Mouse (Mus musculus) kidney, adult 2 months (tissue): ENCODE results near the gene Cnpy1. TPM values are rescaled to one million over a fixed set of nuclear protein-coding genes. Genes with fewer than 3 reads are reported as not detected.

ENCODE experiments used
- DNase-seq: peaks from one replicate; pipeline ENCODE4 v3.0.0; 2021
- H3K27ac ChIP-seq: fragments of 200-500 bp; 2 replicates; pipeline ENCODE4 v1.5.1; 2012; ENCODE audit warnings: low read depth, low read length, control low read depth, inconsistent platforms; ENCODE audit not compliant: insufficient read depth
- H3K27me3 ChIP-seq: fragments of 200-500 bp; replicated peaks from 2 replicates; pipeline ENCODE4 v1.6.1; 2012; ENCODE audit warnings: mild to moderate bottlenecking, moderate library complexity, low read length, inconsistent platforms; ENCODE audit not compliant: control insufficient read depth, insufficient read depth
- H3K36me3 ChIP-seq: fragments of 200-500 bp; 2 replicates; pipeline ENCODE4 v1.6.1; 2012; ENCODE audit warnings: mild to moderate bottlenecking, moderate library complexity, low read length, inconsistent platforms; ENCODE audit not compliant: control insufficient read depth, insufficient read depth
- H3K4me1 ChIP-seq: fragments of 200-500 bp; 2 replicates; pipeline ENCODE4 v1.6.1; 2011; ENCODE audit warnings: low read length; ENCODE audit not compliant: control insufficient read depth, insufficient read depth
- H3K4me3 ChIP-seq: fragments of 200-500 bp; 2 replicates; pipeline ENCODE4 v1.5.1; 2011; ENCODE audit warnings: mild to moderate bottlenecking, low read depth, low read length, control low read depth; ENCODE audit not compliant: insufficient read depth
- CTCF ChIP-seq: fragments of 200-500 bp; conservative IDR thresholded peaks from 2 replicates; pipeline ENCODE4 v1.5.1; 2011; ENCODE audit warnings: low read depth, mild to moderate bottlenecking, control low read depth, low read length, moderate library complexity, mixed read lengths; ENCODE audit not compliant: insufficient read depth, insufficient read length
- POLR2A ChIP-seq: fragments of 200-500 bp; IDR thresholded peaks from one replicate; pipeline ENCODE4 v1.6.1; 2011; ENCODE audit warnings: low read depth, low read length, control low read depth
- WGBS: fragments of 180-500 bp; shearing (Covaris S2); methylation state at CpG from one replicate; pipeline ENCODE4 v1.1.7; 2018; 5-methylcytosine and 5-hydroxymethylcytosine counted together
- polyA plus RNA-seq: library from polyadenylated mRNA; depleted of rRNA; stranded (reverse); fragments of >200 nt; gene quantifications from 2 replicates; pipeline ENCODE4 v1.2.3, GENCODE M21; 2012

Cnpy1 gene
- polyA plus RNA-seq, 1 experiment, result 0.11 TPM

DNA sequence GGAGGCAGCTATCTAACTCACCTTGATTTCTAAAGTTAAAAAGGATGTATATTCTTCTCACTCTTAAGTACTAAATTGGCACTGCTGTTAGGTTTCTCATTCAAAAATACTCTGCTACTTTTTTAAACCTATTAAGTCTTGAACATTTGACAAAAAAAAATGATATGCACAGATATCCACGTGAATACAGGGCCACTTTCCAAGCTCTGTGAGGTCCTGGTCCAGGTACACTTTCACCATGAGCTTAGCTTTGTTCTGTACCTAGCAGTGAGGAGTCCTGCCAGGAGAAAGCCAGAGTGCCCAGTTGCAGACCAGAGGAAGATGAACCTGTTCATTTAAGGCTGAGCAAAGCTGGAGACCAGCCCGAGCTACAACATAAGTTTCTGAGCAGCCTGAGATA is 32.2 kb downstream of the Cnpy1 start:
- Histone ChIP-seq H3K36me3 (no peaks in the 10 kb centered on the region), H3K4me3 (no peak overlapping the region), H3K27me3 (peaks cover 7% of the 10 kb centered on the region; the same call in 1 of the 2 replicates), H3K4me1 (peaks cover 5% of the 10 kb centered on the region; the same call in 1 of the 2 replicates), H3K27ac (no peak overlapping the region)
- TF ChIP-seq CTCF, result no peak
- no peak for TF ChIP-seq POLR2A
- DNase-seq, result no peak
- WGBS, result 66% methylated on average over 2 of the region's 2 CpGs

DNA sequence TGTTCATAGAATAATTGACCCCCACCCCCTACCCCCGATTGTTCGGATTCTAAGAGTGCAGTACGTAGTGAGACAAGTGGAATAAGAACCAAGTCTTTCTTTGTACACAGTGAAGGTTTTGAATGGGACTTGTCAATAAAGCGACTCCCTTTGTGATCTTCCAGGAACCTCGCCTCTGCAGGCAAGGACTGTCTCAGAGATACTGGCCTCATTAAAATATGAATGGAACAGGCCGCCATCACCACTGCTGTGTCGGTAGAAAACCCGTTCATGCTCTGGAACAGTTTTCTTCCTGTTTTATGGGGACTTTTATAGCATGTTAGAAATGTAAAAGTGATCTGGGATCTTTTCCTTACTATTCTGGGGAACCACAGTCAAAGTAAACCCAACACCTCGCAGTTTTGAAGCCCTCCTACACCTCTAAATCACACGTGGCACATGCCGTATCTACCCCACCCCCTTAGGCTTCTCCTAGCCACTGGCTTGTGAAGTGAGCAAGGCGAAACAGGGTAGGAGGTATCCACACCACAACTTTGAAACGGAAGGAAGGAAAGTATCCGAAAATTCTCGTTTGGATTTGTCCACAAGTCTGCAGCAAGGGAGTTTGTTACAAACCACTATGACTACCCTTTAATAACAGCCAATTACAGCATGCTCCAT is 33.8 kb downstream of the Cnpy1 start:
- 11% methylated on average over 15 of the region's 15 CpGs for whole genome bisulfite sequencing
- H3K4me3 ChIP-seq, result no peak overlapping the region
- no peaks in the 10 kb centered on the region for H3K36me3 ChIP-seq
- H3K4me1 ChIP-seq, result peaks cover 5% of the 10 kb centered on the region; the same call in 1 of the 2 replicates
- peaks cover 7% of the 10 kb centered on the region; the same call in 1 of the 2 replicates for H3K27me3 ChIP-seq
- no peak for TF ChIP-seq POLR2A
- no peak for TF ChIP-seq CTCF
- no peak for DNase-seq
- H3K27ac ChIP-seq, result no peak overlapping the region

DNA sequence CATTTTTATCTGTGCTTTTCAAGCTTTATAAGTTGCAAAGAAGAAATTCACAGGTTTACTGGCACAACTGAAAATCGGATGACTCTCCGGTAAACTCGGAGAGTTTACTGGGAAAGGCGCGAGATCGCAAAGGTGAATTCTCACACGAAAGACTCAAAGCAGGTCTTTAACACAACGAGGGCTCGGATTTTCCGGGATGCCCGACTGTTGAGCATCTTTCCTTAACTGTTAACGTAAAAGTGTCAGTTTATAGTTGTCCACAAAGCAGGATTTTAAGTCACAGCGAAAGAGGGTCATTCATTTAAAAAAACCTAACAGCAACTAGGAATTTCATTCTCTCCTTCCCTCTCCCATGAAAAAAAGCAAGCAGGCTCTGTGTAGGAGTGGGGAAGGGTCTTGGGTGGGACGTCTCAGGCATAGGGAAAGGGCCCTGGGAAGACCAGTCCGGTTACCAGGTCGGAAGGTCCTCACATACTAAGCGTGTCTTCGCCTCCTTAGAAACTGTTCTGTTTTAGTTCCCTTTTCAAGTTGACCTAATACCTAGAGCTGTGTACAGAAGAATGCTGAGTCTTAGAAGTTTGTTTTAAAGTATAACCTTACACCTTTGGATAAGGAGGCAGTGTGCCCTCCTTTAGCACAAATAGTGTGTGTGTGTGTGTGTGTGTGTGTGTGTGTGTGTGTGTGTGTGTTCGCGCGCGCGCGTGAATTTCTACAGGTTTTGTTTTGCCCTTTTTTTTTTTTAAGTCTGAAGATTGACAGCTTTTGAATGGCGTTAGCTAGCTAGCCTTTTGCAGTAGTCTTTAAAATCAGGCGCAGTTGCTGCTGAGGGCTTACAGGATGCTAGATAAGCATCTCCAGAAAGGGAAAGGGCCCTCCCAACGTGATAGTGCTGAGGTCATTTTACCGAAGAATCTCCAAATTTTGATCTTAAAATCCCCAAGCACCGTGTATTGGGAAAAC is 34.7 kb downstream of the Cnpy1 start:
- no peak overlapping the region for H3K4me3 ChIP-seq
- WGBS, result 4% methylated on average over 29 of the region's 29 CpGs
- no peak for DNase-seq
- no peak overlapping the region for H3K27ac ChIP-seq
- H3K36me3 ChIP-seq, result no peaks in the 10 kb centered on the region
- no peak for TF ChIP-seq POLR2A
- TF ChIP-seq CTCF, result no peak
- H3K4me1 ChIP-seq, result peaks cover 5% of the 10 kb centered on the region; the same call in 1 of the 2 replicates
- peaks cover 8% of the 10 kb centered on the region; the same call in 1 of the 2 replicates for H3K27me3 ChIP-seq

DNA sequence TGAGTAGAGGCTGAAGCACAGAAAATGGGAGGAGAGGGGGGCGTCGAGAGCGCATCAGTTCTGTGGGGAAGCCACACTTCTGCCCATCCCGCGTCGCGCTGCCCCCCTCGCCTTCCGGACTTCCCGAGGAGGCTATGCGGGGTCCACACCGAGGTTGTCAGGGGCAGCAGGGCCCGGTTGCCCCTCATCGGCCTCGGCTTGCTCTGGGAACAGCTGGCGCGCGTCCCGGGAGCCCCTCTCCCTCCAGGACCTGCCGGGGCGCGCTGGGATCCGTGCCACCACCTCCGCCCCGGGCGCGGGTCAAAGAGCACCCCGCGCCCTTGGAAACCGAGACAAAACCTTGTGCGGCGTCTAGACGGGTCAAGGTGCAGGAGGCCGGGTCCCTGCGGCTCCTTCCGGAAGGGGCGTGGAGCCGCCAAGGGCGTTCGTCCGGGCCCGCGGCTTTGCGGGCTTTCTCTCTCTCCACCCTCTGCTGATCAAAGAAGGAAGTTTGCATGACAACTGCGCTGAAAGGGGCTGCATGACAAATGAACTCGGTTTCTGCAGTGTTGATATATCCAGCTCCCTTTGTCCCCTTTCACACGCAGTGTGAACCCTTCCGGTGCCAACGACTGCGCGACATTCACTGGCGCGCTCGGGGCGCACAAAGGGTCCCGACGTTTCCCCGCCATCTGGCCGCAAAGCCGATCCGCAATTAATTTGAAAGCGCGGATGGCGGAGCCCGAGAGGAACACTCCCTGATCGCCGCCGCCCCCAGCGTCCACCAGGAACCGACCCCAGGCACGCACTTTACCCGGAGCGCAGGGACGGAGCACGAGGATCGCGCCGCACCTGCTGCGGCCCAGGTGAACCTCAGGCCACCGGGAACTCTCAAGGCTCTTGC is 35.8 kb downstream of the Cnpy1 start:
- H3K27ac ChIP-seq, result no peak overlapping the region
- peaks cover 5% of the 10 kb centered on the region; the same call in 1 of the 2 replicates for H3K4me1 ChIP-seq
- H3K4me3 ChIP-seq, result peak overlapping the region; percentile 8; the same call in 1 of the 2 replicates
- WGBS, result 1% methylated on average over 80 of the region's 80 CpGs
- peaks cover 9% of the 10 kb centered on the region for H3K27me3 ChIP-seq
- DNase-seq, result peak; percentile 56
- TF ChIP-seq POLR2A, result no peak
- no peak for TF ChIP-seq CTCF
- no peaks in the 10 kb centered on the region for H3K36me3 ChIP-seq

DNA sequence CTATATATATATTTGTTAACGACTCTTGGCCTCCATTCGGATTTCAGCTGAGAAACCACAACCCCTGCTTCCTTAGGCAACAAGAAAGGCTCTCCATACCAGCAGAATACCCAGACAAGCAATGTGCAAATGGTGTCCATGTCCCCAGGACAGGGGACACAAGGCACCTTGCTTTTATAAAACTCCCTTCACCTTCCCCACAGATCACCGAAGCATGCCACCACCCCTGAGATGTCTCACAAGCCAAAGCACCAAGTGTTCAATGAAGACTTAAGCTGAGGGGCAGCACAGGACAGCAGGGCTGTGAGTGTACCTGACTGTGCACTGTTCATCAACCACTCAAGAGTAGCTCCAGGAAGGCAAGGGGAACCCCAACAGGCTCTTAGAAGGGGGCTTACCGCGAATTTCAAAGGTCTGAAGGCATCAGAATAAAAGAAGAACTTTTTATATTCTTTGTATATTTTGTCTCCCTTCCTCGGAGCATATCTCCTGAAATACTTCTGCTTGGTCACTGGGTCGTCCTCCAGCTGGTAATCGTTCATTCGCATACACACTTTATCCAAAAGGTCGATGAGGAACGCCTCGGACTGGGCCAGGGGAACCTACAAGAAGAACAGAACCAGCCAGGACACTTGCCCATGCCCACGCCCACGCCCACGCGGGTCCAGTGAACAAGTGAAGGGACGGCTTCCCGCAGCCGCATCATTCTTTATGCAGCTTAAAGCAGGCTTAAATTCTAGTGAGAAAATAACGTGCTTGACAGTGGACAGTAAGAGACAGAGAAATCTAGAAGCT is 36.7 kb downstream of the Cnpy1 start:
- peaks cover 9% of the 10 kb centered on the region for H3K27me3 ChIP-seq
- peaks cover 5% of the 10 kb centered on the region; the same call in 1 of the 2 replicates for H3K4me1 ChIP-seq
- no peak overlapping the region for H3K4me3 ChIP-seq

DNA sequence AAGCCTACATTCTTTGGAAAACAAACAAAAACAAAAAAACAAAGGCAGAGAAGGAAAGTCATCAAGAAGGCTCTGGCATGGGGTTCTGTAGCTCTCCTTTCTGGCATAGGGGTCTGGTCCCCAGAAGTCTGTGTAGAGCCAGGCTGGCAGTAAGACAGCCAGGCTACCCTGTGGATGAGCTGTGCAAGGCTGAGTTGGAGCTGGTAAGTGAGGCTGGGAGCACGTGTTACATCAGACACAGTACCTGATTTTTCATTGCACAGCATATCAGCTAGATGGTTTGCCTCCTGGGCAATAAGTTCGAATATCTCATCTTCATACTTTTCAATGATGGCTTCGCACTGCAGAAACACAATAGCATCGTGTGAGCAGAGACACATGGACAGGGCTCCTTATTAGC is 38.6 kb downstream of the Cnpy1 start:
- peaks cover 9% of the 10 kb centered on the region for H3K27me3 ChIP-seq
- H3K27ac ChIP-seq, result no peak overlapping the region
- peaks cover 5% of the 10 kb centered on the region; the same call in 1 of the 2 replicates for H3K4me1 ChIP-seq
- TF ChIP-seq POLR2A, result no peak
- TF ChIP-seq CTCF, result no peak
- WGBS, result 71% methylated on average over 4 of the region's 4 CpGs
- no peaks in the 10 kb centered on the region for H3K36me3 ChIP-seq
- no peak overlapping the region for H3K4me3 ChIP-seq
- DNase-seq, result no peak

More for the DNA sequence above, 36.7 kb downstream of the Cnpy1 start:
- H3K27ac ChIP-seq, result no peak overlapping the region
- TF ChIP-seq CTCF, result no peak
- TF ChIP-seq POLR2A, result no peak
- H3K36me3 ChIP-seq, result no peaks in the 10 kb centered on the region
- DNase-seq, result no peak
- 13% methylated on average over 20 of the region's 20 CpGs for WGBS
